Mouse (Mus musculus): Measurements from ENCODE around the gene Gcm1. TPM values are rescaled to one million over a fixed set of nuclear protein-coding genes. Genes with fewer than 3 reads are reported as not detected.

Gene Gcm1
- polyA plus RNA-seq, 1 experiment from 2014 or later: not detected

Other genes starting within 250 kb of the Gcm1 start
- 57.8 and 62.8 TPM in 2 replicates for gene Elovl5, start 134.6 kb upstream of the Gcm1 start, polyA plus RNA-seq (2015; fragmentation: Nextera tagmentation; extraction: Ambion mirVana)
- gene Fbxo9, start 57.1 kb downstream of the Gcm1 start, polyA plus RNA-seq (2015; fragmentation: Nextera tagmentation; extraction: Ambion mirVana): 41.2 and 45.9 TPM in 2 replicates
- 23.9 and 26.3 TPM in 2 replicates for gene Ick, start 57.3 kb downstream of the Gcm1 start, polyA plus RNA-seq (2015; fragmentation: Nextera tagmentation; extraction: Ambion mirVana)
- gene Gsta4, start 130.8 kb downstream of the Gcm1 start, polyA plus RNA-seq (2015; fragmentation: Nextera tagmentation; extraction: Ambion mirVana): 69.1 and 106 TPM in 2 replicates
- gene Gsta1, start 178.7 kb downstream of the Gcm1 start, polyA plus RNA-seq (2015; fragmentation: Nextera tagmentation; extraction: Ambion mirVana): 1.7 and 6.4 TPM in 2 replicates
- 5.2 and 8.8 TPM in 2 replicates for gene Gm3776, start 205.2 kb downstream of the Gcm1 start, polyA plus RNA-seq (2015; fragmentation: Nextera tagmentation; extraction: Ambion mirVana)
- gene Gm10639, start 238.0 kb downstream of the Gcm1 start, polyA plus RNA-seq (2015; fragmentation: Nextera tagmentation; extraction: Ambion mirVana): 0.23 and 0.29 TPM in 2 replicates

Data from embryonic facial prominence, embryonic 15.5 days (tissue).